Mouse (Mus musculus) left cerebral cortex, postnatal 14 days (tissue): Measurements from ENCODE around the gene Stard3. TPM values are rescaled to one million over a fixed set of nuclear protein-coding genes. Genes with fewer than 3 reads are reported as not detected.
"Not testable (repeated sequence)": the region's sequence is repeated elsewhere in the genome, so short reads cannot be mapped to it uniquely, and the experiment has no call there.

ENCODE experiments used
- DNase-seq, 2 experiments: peaks; one replicate each; pipeline ENCODE4 v3.0.0; 2021 to 2022; ENCODE audit warnings: low spot score in 2 of 2, mixed read lengths in 1 of 2
- intact Hi-C: fragments of 180-260 bp; cut with DNase I; formaldehyde crosslinking; loops from one replicate; pipeline ENCODE4 v1.15.1; 2025
- total RNA-seq, 2 experiments: library from RNA; stranded (reverse); gene quantifications; 2 replicates each; pipeline ENCODE4 v1.2.3; 2021

Gene Stard3
- total RNA-seq, 2 experiments from 2014 or later: 24.9 to 27.2 TPM

DNA sequence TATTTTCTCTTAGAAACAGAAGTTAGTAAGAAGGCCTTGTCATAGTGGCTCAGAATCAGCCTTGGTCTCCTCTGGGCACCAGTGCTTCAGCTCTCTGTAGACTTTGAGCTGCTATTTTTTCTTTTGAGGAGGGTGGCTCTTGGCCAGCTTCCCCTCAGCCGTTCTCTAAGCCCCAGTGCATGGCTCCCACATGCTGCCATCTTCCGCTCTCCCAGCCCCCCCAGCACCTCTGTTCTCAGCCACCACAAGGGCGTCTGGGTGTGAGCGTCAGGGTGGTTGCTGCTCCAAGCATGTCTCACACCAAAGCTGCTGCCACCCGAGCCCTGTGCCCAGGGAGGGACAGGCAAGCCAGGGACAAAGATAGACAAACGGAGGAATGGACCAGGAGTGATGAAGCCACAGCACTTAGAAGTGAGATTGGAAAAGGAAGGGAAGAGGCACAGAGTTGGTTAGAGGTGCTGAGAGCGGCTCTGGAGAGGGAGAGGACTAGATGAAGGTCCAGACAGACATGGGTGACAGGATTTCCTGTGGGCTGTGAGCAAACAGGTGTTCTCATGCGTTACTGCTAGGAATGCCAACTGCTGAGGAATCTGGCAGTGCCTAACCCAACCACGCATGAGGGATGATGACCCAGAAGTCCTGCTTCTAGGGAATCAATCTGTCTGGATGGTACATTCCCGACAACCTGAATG is 9.1 kb downstream of the Stard3 start:
- DNase-seq: peak; percentile 53 to 56
- intact Hi-C loops: no loop called here

DNA sequence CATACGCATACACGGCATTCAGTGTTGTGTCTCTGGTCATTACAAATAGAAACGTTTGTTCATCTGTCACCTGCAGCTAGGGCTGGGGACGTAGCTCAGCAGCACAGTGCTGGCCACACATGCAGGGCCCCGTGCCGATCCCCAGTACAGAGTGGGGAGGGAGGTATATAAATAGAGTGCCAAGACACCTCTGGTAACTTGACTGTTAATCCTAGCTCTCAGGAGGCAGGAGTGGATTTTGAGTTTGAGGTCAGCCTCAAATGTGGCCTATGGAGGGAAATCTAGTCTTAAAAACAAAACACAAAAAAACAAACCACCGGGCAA is 9.7 kb downstream of the Stard3 start:
- no peak for DNase-seq
- intact Hi-C loops: no loop called here

- DNase-seq: no peak
These were observed 11.2 kb downstream of the Stard3 start for GRCm38 (mm10) chr11:98369337-98369736.

GRCm38 (mm10) chr11:98370588-98370987 is 12.4 kb downstream of the Stard3 start:
- intact Hi-C loops: no loop called here
- DNase-seq: no peak

More at GRCm38 (mm10) chr11:98369337-98369736, 11.2 kb downstream of the Stard3 start:
- intact Hi-C loops: no loop called here

- no peak for DNase-seq
- intact Hi-C loops: loop anchor here (2.0 kb wide), 1 partner anchor 27 kb away; no protein-coding TSS in a partner anchor
These were observed 13.5 kb downstream of the Stard3 start for GRCm38 (mm10) chr11:98371556-98372240.

- peak; percentile 54 to 72 for DNase-seq
- intact Hi-C loops: loop anchor here (2.0 kb wide), 1 partner anchor 28 kb away; no protein-coding TSS in a partner anchor
These were observed 14.2 kb downstream of the Stard3 start for GRCm38 (mm10) chr11:98372406-98372805.

- intact Hi-C loops: loop anchor here (2.0 kb wide), 1 partner anchor 28 kb away; no protein-coding TSS in a partner anchor
- no peak for DNase-seq
These were observed 15.1 kb downstream of the Stard3 start for GRCm38 (mm10) chr11:98373244-98373643.

GRCm38 (mm10) chr11:98374266-98374665 is 16.1 kb downstream of the Stard3 start:
- DNase-seq: no peak
- intact Hi-C loops: no loop called here

DNA sequence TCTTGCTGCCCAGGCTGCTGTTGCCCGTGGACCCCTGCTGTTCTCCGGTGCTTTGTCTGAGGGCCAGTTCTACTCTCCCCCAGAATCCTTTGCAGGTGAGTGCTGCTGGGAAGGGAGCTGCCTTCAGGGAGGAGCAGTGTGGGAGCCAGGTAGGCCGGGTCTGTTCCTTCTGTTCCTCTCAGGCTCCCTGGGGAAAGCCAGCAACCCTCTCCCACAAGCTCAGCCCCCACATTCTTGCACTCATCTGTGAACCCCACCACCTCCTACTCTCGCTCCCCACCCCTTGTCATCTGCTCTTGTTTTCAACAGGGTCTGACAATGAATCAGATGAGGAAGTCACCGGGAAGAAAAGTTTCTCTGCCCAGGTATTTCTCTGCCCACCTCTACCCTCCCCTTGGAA is 18.6 kb downstream of the Stard3 start:
- intact Hi-C loops: no loop called here
- DNase-seq: no peak

GRCm38 (mm10) chr11:98377787-98378186 is 19.6 kb downstream of the Stard3 start:
- intact Hi-C loops: no loop called here
- no peak for DNase-seq

DNA sequence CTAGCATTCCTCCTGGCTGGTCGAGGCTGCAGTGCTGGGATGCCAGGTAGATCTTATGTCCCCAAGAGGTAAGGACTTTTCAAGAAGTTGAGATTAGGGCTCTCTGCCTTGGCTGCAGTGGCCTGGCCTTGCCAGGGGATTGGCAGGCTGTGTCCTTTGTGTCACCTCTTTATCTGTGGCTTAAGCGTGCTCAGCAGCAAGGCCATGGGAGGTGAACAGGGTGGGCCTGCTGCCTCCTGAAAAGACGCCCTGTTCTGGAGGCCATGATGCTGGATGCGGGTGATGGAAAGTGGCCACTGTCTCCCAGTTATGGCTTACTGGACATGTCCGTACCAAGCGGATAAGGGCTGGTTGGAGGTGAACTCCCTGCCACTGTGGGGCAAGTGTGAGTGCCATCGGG is 21.2 kb downstream of the Stard3 start:
- intact Hi-C loops: no loop called here
- no peak for DNase-seq

GRCm38 (mm10) chr11:98380106-98380505 is 21.9 kb downstream of the Stard3 start:
- DNase-seq: no peak
- intact Hi-C loops: no loop called here

GRCm38 (mm10) chr11:98381651-98382050 is 23.5 kb downstream of the Stard3 start:
- DNase-seq: no peak
- intact Hi-C loops: no loop called here

DNA sequence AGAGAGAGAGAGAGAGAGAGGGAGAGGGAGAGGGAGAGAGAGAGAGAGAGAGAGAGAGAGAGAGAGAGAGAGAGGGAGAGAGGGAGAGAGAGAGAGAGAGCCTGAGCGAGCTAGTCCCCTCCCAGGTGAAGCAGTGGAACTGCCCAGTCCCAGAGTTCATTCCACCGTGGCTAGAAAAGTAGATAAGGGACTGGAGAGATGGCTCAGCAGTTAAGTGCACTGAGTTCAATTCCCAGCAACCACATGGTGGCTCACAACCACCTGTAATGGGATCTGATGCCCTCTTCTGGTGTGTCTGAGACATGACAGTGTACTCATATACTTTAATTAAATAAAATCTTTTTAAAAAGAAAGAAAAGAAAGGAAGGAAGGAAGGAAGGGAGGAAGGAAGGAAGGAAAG is 24.2 kb downstream of the Stard3 start:
- intact Hi-C loops, DNase-seq: not testable (repeated sequence)

DNA sequence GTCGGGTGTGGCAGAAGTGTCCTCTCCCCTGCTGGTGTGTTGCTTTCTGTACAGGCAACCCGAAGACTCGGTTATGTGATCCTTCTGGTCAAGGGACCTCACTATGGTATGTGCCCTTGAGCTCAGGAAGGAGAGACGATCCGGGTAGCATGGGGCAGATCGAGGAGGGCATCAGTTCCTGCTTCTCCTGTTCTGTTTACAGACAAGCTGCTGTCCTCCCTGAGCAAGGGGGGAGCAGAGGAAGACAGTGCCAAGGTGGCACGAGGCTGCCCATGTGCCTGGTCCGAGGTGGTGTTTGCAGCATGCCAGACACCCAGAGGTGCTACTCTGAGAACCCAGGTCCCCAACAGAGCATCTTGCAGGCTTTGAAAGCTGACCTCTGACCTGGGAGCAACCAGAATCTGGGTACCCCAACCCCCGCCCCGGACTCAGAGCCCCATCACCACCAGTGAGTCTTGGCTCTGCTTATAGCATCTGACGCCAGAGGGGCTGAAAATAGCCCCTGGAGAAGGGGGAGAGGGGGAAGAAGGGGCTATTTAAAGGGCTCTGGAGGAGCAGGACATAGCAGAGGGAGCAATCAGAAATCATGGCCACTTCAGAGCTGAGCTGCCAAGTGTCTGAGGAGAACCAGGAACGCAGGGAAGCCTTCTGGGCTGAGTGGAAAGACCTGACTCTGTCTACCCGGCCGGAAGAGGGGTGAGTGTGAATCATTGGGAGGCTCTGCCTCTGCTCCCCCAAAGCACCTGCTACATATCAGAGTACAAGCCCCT is 25.3 kb downstream of the Stard3 start, which contains the start of gene Tcap:
Gene Tcap (plus strand): TSS at position 551 of the 770 bp plus-strand sequence.
- no peak for DNase-seq
- intact Hi-C loops: no loop called here

- intact Hi-C loops: no loop called here
- no peak for DNase-seq
These were observed 26.0 kb downstream of the Stard3 start for GRCm38 (mm10) chr11:98384216-98384615.

- intact Hi-C loops: loop anchor here (5.0 kb wide), 1 partner anchor 38 kb away; the partner anchor contains the start of gene Ppp1r1b
- no peak for DNase-seq
These were observed 26.8 kb downstream of the Stard3 start for GRCm38 (mm10) chr11:98384721-98385637.

- intact Hi-C loops: loop anchor here (5.0 kb wide), 1 partner anchor 39 kb away; the partner anchor contains the start of gene Ppp1r1b
- no peak for DNase-seq
These were observed 27.7 kb downstream of the Stard3 start, which contains the start of gene Pnmt for GRCm38 (mm10) chr11:98385638-98386585. Gene Pnmt (plus strand): TSS chr11:98386450.
